Mouse (Mus musculus) embryo, embryonic 9.5 days (tissue): ENCODE measurements around the gene Atraid.
A peak's percentile ranks its signal among the peaks of the same experiment; 100 is the strongest.

Experiments used
- DNase-seq: peaks from one replicate; pipeline ENCODE4 v3.0.0-alpha.2; 2017; ENCODE audit errors: extremely low spot score

Atraid gene

GRCm38 (mm10) chr5:31054261-31055215 lies 6.4 kb downstream of the Atraid start, which contains the start of gene Cad:
Gene Cad, plus strand, starts transcription at chr5:31054780.
- DNase-seq, result peak; percentile 96

GRCm38 (mm10) chr5:31055216-31056140 lies 7.4 kb downstream of the Atraid start:
- no peak for DNase-seq

- DNase-seq, result no peak
Measured at GRCm38 (mm10) chr5:31069810-31070209, 21.7 kb downstream of the Atraid start.

GRCm38 (mm10) chr5:31071059-31071458 lies 22.9 kb downstream of the Atraid start:
- no peak for DNase-seq

- no peak for DNase-seq
Measured at GRCm38 (mm10) chr5:31071821-31072220, 23.7 kb downstream of the Atraid start.

- DNase-seq, result no peak
Measured at GRCm38 (mm10) chr5:31073176-31073575, 25.1 kb downstream of the Atraid start.

- no peak for DNase-seq
Measured at GRCm38 (mm10) chr5:31076346-31076745, 28.2 kb downstream of the Atraid start.

- DNase-seq, result no peak
Measured at GRCm38 (mm10) chr5:31080059-31080794, 32.1 kb downstream of the Atraid start.

GRCm38 (mm10) chr5:31080795-31081164 lies 32.7 kb downstream of the Atraid start:
- DNase-seq, result no peak

GRCm38 (mm10) chr5:31081386-31081785 lies 33.3 kb downstream of the Atraid start:
- peak; percentile 55 for DNase-seq

GRCm38 (mm10) chr5:31082355-31082754 lies 34.2 kb downstream of the Atraid start:
- DNase-seq, result peak; percentile 56

GRCm38 (mm10) chr5:31082935-31083625 lies 35.0 kb downstream of the Atraid start:
- DNase-seq, result no peak

GRCm38 (mm10) chr5:31083949-31084348 lies 35.8 kb downstream of the Atraid start:
- DNase-seq, result no peak

- DNase-seq, result no peak
Measured at GRCm38 (mm10) chr5:31086606-31087005, 38.5 kb downstream of the Atraid start.

GRCm38 (mm10) chr5:31087131-31087530 lies 39.0 kb downstream of the Atraid start:
- no peak for DNase-seq

- DNase-seq, result no peak
Measured at GRCm38 (mm10) chr5:31092231-31092975, 44.3 kb downstream of the Atraid start.

- DNase-seq, result peak; percentile 45
Measured at GRCm38 (mm10) chr5:31093151-31094041, 45.3 kb downstream of the Atraid start.

- DNase-seq, result peak; percentile 28
Measured at GRCm38 (mm10) chr5:31094100-31094798, 46.1 kb downstream of the Atraid start.
